Mouse (Mus musculus): ENCODE data around the gene Cul1. TPM values are rescaled to one million over a fixed set of nuclear protein-coding genes. Genes with fewer than 3 reads are reported as not detected.

Gene Cul1
- polyA plus RNA-seq, 1 experiment from 2014 or later, result 57.7 TPM

DNA sequence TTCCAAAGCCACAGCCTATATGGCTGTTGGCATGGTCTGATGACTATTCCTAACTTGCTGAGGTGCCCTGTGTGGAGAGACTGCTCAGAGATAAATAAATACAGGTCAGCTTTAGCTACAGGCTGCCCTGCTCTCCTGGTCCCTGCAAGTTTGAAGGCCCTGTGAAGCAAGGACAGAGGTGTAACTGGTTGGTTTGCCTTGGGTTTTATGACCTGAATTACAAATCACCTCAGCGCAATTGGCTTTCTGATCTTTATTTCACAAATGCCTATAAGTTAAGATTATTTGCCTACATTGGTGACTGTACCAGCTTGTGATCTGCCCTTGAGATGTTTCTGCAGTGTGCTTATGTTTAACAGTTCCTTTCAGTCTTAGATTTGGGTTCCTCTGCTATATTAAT lies 28.8 kb downstream of the Cul1 start:
- no peak for ATAC-seq (ENCODE audit: insufficient read depth)
- Histone ChIP-seq H3K36me3 (replicated peaks) (peaks cover 8% of the 10 kb centered on the region; the same call in 1 of the 2 replicates), H3K9me3 (replicated peaks) (no peaks in the 10 kb centered on the region), H3K27me3 (no peaks in the 10 kb centered on the region), H3K4me2 (no peak overlapping the region), H3K4me1 (replicated peaks) (0 out of 2 replicates have a peak, but pooled peaks cover 4% of the 10 kb centered on the region), H3K27ac (replicated peaks) (no peak overlapping the region), H3K4me3 (replicated peaks) (no peak overlapping the region), H3K9ac (no peak overlapping the region)
- 83% methylated on average over 1 of the region's 1 CpGs for WGBS (ENCODE audit: insufficient replicate concordance)

DNA sequence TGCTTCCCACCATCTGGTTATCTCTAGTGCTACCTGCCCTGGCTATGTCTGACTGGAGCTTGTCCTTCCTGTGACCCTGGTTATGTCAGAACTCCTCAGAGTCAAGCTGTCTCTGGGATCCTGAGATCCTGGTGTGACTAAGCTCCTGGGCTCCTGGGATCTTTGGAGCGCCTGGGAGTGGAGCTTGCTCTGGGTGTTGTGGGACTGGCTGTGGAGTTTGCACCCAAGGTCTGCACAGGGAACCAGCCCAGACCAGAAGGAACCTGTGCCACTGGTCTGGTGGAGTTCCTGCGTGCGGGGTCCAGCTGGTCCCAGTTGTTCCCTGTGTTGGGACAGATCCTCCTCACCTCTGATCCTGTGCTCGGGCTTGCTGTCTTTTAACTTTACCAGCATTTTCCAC lies 41.4 kb downstream of the Cul1 start:
- H3K27me3 ChIP-seq, result no peaks in the 10 kb centered on the region
- H3K36me3 ChIP-seq (replicated peaks), result 0 out of 2 replicates have a peak, but pooled peaks cover 3% of the 10 kb centered on the region
- WGBS (ENCODE audit: insufficient replicate concordance), result 82% methylated on average over 4 of the region's 4 CpGs
- no peak overlapping the region for H3K27ac ChIP-seq (replicated peaks)
- no peaks in the 10 kb centered on the region for H3K4me1 ChIP-seq (replicated peaks)
- ATAC-seq (ENCODE audit: insufficient read depth), result no peak
- H3K4me3 ChIP-seq (replicated peaks), result no peak overlapping the region
- H3K9me3 ChIP-seq (replicated peaks), result no peaks in the 10 kb centered on the region
- no peak overlapping the region for H3K4me2 ChIP-seq
- H3K9ac ChIP-seq, result no peak overlapping the region

DNA sequence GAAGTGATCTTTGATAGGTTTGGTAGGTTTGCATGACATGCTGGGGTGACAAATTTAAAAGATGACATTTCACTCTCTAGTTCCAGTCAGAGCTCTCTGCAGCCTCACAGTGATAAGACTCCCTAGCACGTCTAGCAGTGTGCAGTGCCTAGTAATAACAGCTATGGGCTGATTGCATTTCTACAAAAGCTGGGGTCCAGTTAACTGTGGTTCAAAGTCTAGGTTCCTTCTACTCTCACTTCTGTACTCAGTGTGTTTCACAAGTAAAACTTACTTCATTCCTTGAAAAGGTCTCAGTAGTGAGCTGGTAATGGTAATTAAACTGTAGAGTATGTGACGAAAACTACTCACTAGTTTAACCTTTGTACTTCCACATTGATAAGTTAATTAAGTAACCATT lies 66.8 kb downstream of the Cul1 start:
- no peak overlapping the region for H3K9ac ChIP-seq
- WGBS (ENCODE audit: insufficient replicate concordance), result 66% methylated on average over 2 of the region's 2 CpGs
- peaks cover 93% of the 10 kb centered on the region for H3K36me3 ChIP-seq (replicated peaks)
- H3K27ac ChIP-seq (replicated peaks), result no peak overlapping the region
- H3K4me2 ChIP-seq, result no peak overlapping the region
- no peak overlapping the region for H3K4me3 ChIP-seq (replicated peaks)
- H3K4me1 ChIP-seq (replicated peaks), result no peaks in the 10 kb centered on the region
- no peak for ATAC-seq (ENCODE audit: insufficient read depth)
- H3K27me3 ChIP-seq, result no peaks in the 10 kb centered on the region
- no peaks in the 10 kb centered on the region for H3K9me3 ChIP-seq (replicated peaks)

DNA sequence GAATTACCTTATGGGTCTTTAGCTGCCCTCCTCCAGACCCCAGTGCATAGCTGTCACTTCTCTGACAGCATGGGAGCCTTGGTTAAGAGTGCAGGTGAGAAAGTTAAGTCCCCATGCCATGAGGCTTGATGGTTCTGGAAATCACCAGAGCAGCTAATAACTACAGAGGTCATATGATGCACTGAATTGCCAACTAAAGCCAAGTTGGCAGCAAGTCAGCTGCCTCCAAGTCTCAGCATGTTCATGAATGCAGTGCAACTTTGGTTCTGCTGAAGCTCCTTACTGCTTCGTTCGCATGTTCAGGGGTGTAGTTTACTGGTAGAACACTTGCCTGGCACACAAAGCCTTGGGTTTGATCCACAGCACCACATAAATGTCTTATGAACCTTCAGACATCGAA lies 69.2 kb downstream of the Cul1 start:
- no peak for ATAC-seq (ENCODE audit: insufficient read depth)
- WGBS (ENCODE audit: insufficient replicate concordance), result 87% methylated on average over 3 of the region's 3 CpGs
- peaks cover 92% of the 10 kb centered on the region for H3K36me3 ChIP-seq (replicated peaks)

DNA sequence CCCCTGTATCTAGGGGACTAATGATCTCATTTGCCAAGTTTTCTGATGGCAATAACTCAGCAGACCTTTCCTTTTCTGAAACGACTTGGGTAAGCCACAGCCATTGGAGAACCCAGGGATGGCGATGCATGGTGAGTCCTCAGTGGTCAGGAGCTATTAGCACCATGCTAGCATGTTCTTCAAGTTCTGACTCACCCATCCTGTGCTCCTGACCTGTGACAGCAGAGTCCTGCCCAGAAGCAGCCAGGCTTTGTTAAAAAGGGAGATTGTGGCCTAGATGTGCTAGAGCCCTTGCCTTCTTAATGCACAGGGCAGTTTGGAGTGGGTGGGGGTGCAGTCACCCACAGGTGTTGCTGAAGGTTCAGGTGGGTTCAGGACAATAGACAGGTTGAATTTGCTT lies 71.8 kb downstream of the Cul1 start:
- 80% methylated on average over 2 of the region's 2 CpGs for WGBS (ENCODE audit: insufficient replicate concordance)
- H3K36me3 ChIP-seq (replicated peaks), result peaks cover 95% of the 10 kb centered on the region
- H3K27ac ChIP-seq (replicated peaks), result no peak overlapping the region
- H3K9ac ChIP-seq, result no peak overlapping the region
- no peak for ATAC-seq (ENCODE audit: insufficient read depth)
- no peaks in the 10 kb centered on the region for H3K4me1 ChIP-seq (replicated peaks)
- no peak overlapping the region for H3K4me2 ChIP-seq
- H3K27me3 ChIP-seq, result no peaks in the 10 kb centered on the region
- no peak overlapping the region for H3K4me3 ChIP-seq (replicated peaks)
- H3K9me3 ChIP-seq (replicated peaks), result no peaks in the 10 kb centered on the region

More for the DNA sequence above, 69.2 kb downstream of the Cul1 start:
- H3K27ac ChIP-seq (replicated peaks), result no peak overlapping the region
- H3K4me3 ChIP-seq (replicated peaks), result no peak overlapping the region
- H3K4me1 ChIP-seq (replicated peaks), result no peaks in the 10 kb centered on the region
- H3K9me3 ChIP-seq (replicated peaks), result no peaks in the 10 kb centered on the region
- no peak overlapping the region for H3K9ac ChIP-seq
- no peaks in the 10 kb centered on the region for H3K27me3 ChIP-seq
- no peak overlapping the region for H3K4me2 ChIP-seq

DNA sequence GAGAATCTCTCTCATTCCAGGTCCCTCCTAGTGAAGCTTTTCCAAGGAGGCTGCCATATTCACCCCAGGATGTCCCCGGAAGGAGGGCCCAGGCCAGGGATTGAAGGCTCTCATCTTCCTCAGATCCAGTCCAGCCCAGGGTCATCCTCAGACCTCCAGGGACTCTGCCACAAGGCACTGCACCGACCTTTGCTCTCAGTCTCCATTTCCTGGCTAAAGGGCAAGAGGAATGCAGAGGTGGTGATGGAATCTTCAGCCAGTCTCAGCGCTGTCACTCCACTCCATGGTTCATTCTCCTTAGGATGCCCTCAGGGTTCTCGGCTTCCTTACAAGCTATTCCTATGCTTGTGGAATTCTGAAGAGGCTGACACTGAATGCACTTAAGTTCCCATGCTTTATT lies 73.2 kb downstream of the Cul1 start:
- no peaks in the 10 kb centered on the region for H3K4me1 ChIP-seq (replicated peaks)
- peaks cover 98% of the 10 kb centered on the region for H3K36me3 ChIP-seq (replicated peaks)
- H3K4me2 ChIP-seq, result no peak overlapping the region
- no peak for ATAC-seq (ENCODE audit: insufficient read depth)
- no peaks in the 10 kb centered on the region for H3K9me3 ChIP-seq (replicated peaks)
- no peaks in the 10 kb centered on the region for H3K27me3 ChIP-seq
- WGBS (ENCODE audit: insufficient replicate concordance), result 85% methylated on average over 4 of the region's 4 CpGs
- H3K27ac ChIP-seq (replicated peaks), result no peak overlapping the region
- no peak overlapping the region for H3K4me3 ChIP-seq (replicated peaks)
- no peak overlapping the region for H3K9ac ChIP-seq

DNA sequence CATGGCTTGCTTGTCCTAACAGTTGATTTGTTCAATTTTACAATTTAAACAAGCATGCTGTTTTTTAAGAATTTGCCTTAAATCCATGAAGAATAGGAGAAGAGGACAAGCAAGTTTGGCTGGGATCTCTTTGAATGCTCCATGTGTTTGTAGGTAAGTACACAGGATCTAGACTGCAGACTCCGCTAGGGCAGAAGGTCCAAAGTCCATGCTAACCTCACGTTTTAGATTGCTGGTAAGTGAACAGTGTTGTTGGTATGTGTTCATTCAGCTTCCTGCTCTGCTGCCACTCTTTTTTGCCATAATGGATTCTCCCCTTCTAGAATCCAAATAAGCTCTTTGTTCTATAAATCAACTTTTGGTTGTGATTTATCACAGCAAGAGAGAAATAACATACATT lies 73.9 kb downstream of the Cul1 start:
- no peak for ATAC-seq (ENCODE audit: insufficient read depth)
- no peak overlapping the region for H3K4me2 ChIP-seq
- H3K4me1 ChIP-seq (replicated peaks), result no peaks in the 10 kb centered on the region
- H3K36me3 ChIP-seq (replicated peaks), result peaks cover 99% of the 10 kb centered on the region
- H3K9me3 ChIP-seq (replicated peaks), result no peaks in the 10 kb centered on the region
- no peaks in the 10 kb centered on the region for H3K27me3 ChIP-seq
- H3K4me3 ChIP-seq (replicated peaks), result no peak overlapping the region
- WGBS (ENCODE audit: insufficient replicate concordance), result 71% methylated on average over 2 of the region's 2 CpGs
- no peak overlapping the region for H3K9ac ChIP-seq
- H3K27ac ChIP-seq (replicated peaks), result no peak overlapping the region

DNA sequence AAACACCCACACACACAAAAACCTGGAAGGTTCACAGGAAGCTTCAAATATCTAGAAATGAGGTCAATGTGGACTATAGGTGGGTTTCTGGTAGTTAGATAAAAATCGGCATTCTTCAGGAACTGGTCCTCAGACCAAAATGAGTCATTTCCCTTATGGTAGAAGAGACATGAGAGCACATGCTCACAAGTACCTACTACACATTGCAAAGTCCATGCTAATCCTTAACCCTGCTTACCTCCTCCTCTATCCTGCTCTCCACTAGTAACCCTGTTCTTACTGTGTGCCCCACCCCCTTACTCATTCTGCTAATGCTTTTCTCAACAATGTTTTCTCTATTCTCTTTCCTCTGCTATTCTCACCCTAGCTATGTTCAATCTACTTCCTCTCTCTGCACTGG lies 74.5 kb downstream of the Cul1 start:
- Histone ChIP-seq H3K4me2 (no peak overlapping the region), H3K27me3 (no peaks in the 10 kb centered on the region), H3K4me3 (replicated peaks) (no peak overlapping the region), H3K27ac (replicated peaks) (no peak overlapping the region), H3K9me3 (replicated peaks) (no peaks in the 10 kb centered on the region), H3K4me1 (replicated peaks) (no peaks in the 10 kb centered on the region), H3K36me3 (replicated peaks) (peaks cover 99% of the 10 kb centered on the region), H3K9ac (no peak overlapping the region)
- ATAC-seq (ENCODE audit: insufficient read depth), result no peak
- WGBS (ENCODE audit: insufficient replicate concordance), result 29% methylated on average over 1 of the region's 1 CpGs

DNA sequence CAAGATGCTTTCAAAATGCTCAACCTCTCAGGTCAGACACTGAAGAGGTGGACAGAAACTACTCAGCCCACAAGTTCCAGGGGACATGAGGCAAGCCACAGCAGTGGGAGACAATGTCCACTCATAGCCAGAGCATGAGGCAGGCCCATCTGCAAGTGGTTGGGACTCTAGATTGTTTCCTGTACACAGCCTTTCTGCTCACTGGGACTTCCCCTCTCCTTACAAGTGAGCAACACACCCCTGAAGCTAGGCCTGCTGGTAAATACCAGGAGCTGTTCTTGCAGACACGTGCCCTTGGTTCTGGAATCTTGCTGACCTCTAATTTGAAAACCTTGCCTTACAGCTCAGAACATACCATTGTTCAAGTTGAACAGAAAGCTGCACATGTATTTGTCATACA lies 79.3 kb downstream of the Cul1 start:
- 75% methylated on average over 1 of the region's 1 CpGs for WGBS (ENCODE audit: insufficient replicate concordance)
- no peak for ATAC-seq (ENCODE audit: insufficient read depth)
- H3K4me2 ChIP-seq, result no peak overlapping the region
- peaks cover 95% of the 10 kb centered on the region for H3K36me3 ChIP-seq (replicated peaks)
- no peaks in the 10 kb centered on the region for H3K4me1 ChIP-seq (replicated peaks)
- H3K27me3 ChIP-seq, result no peaks in the 10 kb centered on the region
- no peak overlapping the region for H3K27ac ChIP-seq (replicated peaks)
- H3K9ac ChIP-seq, result no peak overlapping the region
- no peak overlapping the region for H3K4me3 ChIP-seq (replicated peaks)
- H3K9me3 ChIP-seq (replicated peaks), result no peaks in the 10 kb centered on the region

DNA sequence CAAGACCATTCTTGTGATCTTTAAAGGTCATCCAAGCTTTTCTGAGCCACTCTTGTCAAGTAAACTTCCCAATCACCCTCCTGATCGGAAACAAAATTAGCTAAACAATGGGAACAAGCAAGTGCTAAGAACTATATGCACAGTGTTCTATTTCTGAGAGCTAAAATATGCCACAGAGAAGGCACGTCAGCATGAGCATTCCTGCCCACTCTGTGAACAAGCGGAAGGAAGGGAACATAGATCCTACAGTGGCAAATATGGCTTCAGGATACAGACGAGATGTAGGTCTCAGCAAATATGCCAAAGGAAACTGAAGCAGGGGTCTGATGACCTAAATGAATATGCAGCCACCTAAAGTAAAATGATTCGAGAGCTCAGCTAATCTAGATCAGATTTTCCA lies 82.1 kb downstream of the Cul1 start:
- Histone ChIP-seq H3K27me3 (no peaks in the 10 kb centered on the region), H3K4me1 (replicated peaks) (no peaks in the 10 kb centered on the region), H3K4me3 (replicated peaks) (no peak overlapping the region), H3K9me3 (replicated peaks) (no peaks in the 10 kb centered on the region), H3K9ac (no peak overlapping the region), H3K27ac (replicated peaks) (no peak overlapping the region), H3K4me2 (no peak overlapping the region), H3K36me3 (replicated peaks) (peaks cover 79% of the 10 kb centered on the region)
- 85% methylated on average over 5 of the region's 5 CpGs for whole genome bisulfite sequencing (ENCODE audit: insufficient replicate concordance)
- ATAC-seq (ENCODE audit: insufficient read depth), result no peak

DNA sequence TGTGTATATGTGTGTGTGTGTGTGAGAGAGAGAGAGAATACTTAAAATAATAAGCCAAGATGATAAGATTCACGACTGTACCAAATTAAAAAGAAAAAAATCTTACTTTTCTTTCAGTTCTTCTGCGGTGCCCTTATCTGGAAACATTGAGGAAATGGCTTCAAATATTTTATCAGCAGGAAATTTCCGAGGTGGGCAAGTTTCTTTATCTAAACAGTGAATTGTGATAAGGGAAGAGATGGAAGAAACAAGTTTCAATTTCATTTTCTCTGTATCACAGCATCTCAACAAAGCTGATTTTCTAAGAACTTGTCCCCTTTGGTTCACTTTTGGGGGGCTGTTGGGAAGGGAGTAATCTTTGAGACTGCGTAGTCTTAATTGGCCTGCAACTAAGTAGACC lies 99.1 kb downstream of the Cul1 start:
- no peak for ATAC-seq (ENCODE audit: insufficient read depth)
- WGBS (ENCODE audit: insufficient replicate concordance), result 49% methylated on average over 4 of the region's 4 CpGs
- H3K4me3 ChIP-seq (replicated peaks), result no peak overlapping the region
- H3K4me1 ChIP-seq (replicated peaks), result 0 out of 2 replicates have a peak, but pooled peaks cover 3% of the 10 kb centered on the region
- peaks cover 89% of the 10 kb centered on the region for H3K36me3 ChIP-seq (replicated peaks)
- no peaks in the 10 kb centered on the region for H3K27me3 ChIP-seq
- no peaks in the 10 kb centered on the region for H3K9me3 ChIP-seq (replicated peaks)
- no peak overlapping the region for H3K27ac ChIP-seq (replicated peaks)
- H3K9ac ChIP-seq, result no peak overlapping the region
- H3K4me2 ChIP-seq, result no peak overlapping the region

DNA sequence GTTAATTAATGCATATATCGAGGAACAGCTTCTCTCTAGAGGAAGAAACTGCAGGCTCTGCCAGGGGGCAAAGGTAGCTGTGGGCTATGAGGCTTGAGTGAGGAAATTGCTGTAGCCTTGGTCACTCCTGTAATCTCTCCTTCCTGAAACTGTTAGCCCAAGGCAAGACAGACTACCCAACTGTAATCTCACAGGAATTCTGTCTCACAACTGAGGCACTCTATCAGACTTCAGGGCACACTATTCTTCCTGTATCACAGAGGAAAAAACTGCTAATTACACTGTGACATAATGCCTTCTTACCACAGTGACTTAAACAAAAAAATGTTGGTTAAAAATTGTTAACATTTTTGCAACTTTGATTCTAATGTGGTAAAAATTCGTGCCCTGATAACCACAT lies 106.1 kb downstream of the Cul1 start:
- peaks cover 85% of the 10 kb centered on the region for H3K36me3 ChIP-seq (replicated peaks)

More for the DNA sequence above, 106.1 kb downstream of the Cul1 start:
- Histone ChIP-seq H3K9me3 (replicated peaks) (no peaks in the 10 kb centered on the region), H3K9ac (no peak overlapping the region), H3K4me3 (replicated peaks) (no peak overlapping the region), H3K27ac (replicated peaks) (no peak overlapping the region), H3K27me3 (no peaks in the 10 kb centered on the region), H3K4me2 (no peak overlapping the region), H3K4me1 (replicated peaks) (peaks cover 25% of the 10 kb centered on the region)
- ATAC-seq (ENCODE audit: insufficient read depth), result no peak
- WGBS (ENCODE audit: insufficient replicate concordance), result 65% methylated on average over 2 of the region's 2 CpGs

All from liver, embryonic 15.5 days (tissue).